Mouse (Mus musculus): ENCODE measurements around the gene Dag1.
"Not testable (repeated sequence)": the region's sequence is repeated elsewhere in the genome, so short reads cannot be mapped to it uniquely, and the experiment has no call there.

Dag1 gene

DNA sequence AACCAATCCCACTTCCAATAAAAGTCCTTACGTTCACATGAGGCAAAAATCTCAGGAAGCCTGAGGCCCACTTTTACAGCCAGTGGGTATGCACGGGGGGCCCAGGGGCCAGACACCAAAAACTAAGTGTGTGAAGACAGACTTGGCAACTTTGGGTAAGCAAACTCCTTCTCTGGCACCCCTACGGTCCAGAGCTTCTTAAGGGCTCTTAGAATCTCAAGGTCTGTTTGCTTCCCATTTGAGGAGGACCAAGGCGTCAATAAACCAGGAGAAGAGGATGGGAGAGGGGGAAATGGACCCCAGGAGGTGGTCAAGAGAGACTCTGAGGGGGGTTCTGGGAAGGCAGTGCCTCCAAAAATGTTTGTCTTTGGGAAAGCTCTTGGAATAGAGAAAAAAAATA, 9.7 kb upstream of the Dag1 start:
- no peak for DNase-seq (ENCODE audit: low spot score)

GRCm38 (mm10) chr9:108272691-108273090, 8.9 kb upstream of the Dag1 start:
- DNase-seq (ENCODE audit: low spot score), result no peak

DNA sequence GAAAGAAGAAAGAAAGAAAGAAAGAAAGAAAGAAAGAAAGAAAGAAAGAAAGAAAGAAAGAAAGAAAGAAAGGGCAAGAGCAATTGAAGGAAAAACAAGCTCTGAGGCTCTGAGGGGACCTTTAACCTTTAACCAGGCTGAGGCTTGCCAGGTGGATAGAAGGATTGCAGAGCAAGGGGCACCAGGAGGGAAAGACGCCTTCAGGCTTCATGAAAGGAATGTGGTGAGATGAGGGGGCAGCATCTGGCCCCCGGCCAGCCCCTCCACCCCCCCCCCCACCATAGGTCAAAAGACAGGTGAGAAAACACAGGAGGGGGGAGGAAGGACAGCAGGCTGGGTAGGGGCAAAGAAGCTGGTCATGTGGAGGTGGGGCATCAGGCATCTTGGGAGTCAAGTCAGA, 8.2 kb upstream of the Dag1 start:
- DNase-seq (ENCODE audit: low spot score), result no peak

DNA sequence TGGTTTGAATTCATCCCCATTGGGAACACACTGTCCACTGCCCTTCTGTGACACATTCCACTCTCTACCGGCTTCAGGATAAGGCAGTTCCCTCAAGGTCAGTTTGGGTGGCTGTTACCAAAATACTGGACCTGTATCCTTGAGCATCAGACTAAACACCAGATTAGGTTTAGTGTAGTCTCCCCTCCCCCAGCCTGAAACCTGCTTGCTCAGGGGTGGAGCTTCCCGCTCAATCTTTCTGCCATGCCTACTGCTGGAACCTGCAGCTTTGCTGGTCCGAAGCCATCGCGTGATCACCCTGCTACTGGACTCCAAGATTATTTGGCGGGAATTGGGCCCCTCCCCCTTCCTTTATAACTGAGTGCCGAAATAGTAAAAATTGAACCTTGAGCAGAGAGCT, 4.9 kb upstream of the Dag1 start:
- DNase-seq (ENCODE audit: low spot score), result not testable (repeated sequence)

DNA sequence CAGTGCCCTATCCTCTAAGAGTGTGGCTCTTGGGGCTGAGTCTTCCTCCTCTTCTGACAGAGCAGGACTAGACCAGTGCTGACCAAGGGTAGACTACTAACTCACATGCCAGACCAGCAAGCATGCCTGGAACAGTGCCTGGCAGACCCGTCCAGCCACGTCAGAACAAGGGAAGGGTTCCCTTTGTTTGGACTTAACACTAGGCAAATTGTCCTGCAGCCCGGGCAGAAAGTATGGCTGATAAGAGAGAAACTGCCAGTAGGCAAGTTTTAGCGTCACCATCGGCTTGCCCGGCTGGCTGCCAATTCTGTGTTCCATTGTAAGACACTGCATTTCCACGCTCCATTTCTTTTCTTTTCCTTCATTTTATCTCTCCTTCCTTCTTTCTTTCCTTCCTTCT, 3.9 kb upstream of the Dag1 start:
- peak; percentile 33 for DNase-seq (ENCODE audit: low spot score)

GRCm38 (mm10) chr9:108266261-108266935, 2.6 kb upstream of the Dag1 start:
- no peak for DNase-seq (ENCODE audit: low spot score)

DNA sequence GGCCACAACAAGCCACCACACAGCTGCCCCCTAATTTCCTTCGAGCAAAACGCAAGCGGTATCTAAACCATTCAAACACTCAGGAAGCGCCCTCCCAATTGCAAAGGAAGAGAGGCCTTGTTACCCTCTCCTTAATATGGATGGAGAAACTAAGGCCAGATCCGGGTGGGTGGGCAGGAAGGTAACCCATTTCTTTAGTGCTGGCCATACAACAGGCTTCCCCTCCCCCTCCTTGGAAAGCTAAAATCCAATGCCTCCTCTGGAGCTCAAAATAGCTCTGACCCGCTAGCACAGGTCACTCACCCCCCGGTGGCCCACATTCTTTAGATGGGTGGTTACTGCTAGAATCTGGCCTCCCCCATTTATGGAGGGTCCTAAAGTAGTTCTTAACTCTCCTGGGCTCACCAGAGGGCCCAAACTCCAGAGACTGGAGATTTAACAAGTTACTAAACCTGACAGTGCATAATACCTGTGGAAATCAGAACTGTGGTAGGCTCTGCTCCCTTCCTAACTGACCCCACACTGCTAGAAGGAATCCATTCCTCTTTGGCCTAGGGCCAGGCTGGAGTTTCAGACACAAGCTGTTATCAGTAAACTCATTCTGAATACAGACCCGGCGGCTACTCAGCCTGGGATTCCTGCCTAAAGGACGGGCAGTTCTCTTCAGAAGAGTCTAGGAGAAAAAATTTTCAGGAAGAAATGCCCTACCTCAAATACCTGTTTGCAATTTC, 598 bp upstream of the Dag1 start:
- DNase-seq (ENCODE audit: low spot score), result peak; percentile 39

DNA sequence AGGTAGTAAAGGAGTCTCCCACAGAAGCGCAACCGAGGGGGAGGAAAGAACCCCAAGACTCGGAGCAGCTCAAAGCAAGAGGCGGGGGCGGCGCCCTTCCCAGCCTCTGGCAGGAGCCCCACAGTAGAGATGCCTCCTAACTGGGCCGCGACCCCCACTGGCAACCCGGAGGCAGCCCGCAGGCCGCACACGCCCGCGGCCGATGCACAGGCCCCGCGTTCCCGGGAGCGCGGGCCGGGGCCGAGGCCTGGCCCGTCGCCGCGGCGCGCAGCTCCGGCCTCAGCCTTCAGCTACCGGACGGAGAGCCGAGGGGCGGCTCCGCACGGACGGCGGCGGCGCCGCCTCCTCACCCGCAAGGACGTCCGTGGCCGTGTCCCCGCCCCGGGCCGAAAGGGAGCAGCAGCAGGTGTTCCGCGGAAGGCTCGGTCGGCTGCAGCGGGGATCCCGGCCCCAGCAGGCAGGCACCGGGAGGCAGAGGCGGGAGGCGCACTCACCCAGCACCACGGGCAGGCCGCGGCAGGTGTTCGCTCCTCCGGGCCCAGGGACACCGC, 552 bp downstream of the Dag1 start:
- DNase-seq (ENCODE audit: low spot score), result no peak

GRCm38 (mm10) chr9:108262494-108263049, 1.2 kb downstream of the Dag1 start:
- DNase-seq (ENCODE audit: low spot score), result no peak

DNA sequence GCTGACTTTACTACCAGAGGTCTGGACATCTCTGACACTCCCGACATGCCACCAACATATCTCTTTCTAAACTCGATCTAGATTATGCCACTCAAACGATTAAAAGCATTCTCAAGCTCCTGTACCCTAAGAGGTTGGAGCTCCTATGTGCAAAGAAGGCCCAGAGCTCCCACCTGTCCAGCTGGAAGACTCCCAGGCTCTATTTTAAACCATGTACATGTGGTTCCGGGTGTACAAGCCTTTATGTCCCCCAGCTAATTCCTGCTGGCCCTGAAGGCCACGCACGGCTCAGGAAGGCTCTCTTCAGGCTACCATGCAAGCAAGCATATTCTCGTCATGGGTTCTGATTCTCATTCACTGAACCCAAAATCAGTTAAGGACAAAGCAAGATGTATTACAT, 1.9 kb downstream of the Dag1 start:
- DNase-seq (ENCODE audit: low spot score), result no peak

DNA sequence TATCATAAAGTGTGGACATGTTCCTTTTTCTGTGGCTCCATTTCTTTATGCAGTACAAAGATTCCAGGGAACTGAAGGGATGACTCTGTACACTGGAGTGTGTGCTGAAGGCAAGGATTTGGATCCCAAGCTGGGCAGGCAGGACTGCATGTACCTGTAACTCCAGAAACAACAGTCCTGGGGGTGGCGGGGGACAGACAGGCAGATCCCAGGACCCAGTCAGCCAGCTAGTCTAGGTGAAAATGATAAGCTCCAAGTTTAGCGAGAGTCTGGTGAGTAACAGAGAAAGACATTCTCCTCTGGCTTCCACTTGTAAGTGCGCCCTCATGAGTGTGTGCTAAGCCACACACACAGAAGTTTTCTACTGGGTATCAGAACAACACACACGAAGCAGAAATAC, 3.2 kb downstream of the Dag1 start:
- DNase-seq (ENCODE audit: low spot score), result no peak

DNA sequence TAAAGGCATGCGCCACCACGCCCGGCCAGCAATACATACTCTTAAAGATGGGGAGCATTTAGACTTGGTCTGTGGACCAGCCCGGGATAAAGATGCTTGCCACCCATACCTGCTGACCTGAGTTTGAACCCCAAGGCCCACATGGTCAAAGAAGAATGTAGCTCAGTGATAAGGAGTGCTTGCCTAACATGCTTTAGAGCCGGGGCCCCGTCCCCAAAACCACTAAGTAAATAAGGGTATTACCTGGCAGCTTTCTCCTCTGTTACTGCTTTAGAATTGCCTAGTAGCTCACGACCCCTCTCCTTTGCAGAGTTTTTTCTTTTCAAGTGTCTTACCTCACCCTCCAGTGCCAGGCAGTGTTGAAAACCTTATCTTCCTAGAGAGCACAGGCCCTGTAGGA, 11.0 kb downstream of the Dag1 start:
- DNase-seq (ENCODE audit: low spot score), result no peak

DNA sequence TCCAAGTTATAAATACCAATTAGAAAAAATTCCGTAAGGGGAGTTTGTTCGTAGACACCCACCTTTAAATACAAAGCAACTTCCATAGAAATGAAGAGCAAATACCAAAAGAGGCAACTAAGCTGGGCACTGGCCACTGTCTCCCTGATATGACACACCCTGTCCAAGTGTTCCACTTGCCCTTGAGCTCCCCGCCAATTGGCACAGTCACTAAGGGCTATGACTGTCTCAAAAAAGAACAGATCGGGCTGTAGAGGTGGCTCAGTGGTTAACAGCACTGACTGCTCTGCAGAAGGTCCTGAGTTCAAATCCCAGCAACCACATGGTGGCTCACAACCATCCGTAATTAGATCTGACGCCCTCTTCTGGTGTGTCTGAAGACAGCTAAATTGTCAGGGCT, 11.9 kb downstream of the Dag1 start:
- no peak for DNase-seq (ENCODE audit: low spot score)

GRCm38 (mm10) chr9:108248957-108249356, 14.8 kb downstream of the Dag1 start:
- no peak for DNase-seq (ENCODE audit: low spot score)

DNA sequence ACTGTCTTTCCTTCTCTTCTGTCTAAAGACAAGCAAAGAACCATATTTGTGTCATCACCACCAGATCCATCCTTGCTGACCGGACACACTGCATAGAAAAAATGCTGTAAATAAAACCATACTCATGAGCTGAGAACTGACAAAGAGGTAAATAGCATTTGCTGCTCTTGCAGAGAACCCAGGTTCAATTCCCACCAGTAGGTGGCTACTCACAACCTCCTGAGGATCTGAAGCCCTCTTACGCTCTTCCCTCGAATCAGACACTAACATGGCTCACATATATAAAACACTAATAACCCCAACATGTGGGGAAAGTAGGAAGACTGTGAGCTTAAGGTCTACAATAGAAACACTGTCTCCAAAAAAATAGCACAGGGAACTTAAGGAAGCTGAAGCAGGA, 18.8 kb downstream of the Dag1 start:
- DNase-seq (ENCODE audit: low spot score), result no peak

GRCm38 (mm10) chr9:108244540-108244939, 19.2 kb downstream of the Dag1 start:
- no peak for DNase-seq (ENCODE audit: low spot score)

DNA sequence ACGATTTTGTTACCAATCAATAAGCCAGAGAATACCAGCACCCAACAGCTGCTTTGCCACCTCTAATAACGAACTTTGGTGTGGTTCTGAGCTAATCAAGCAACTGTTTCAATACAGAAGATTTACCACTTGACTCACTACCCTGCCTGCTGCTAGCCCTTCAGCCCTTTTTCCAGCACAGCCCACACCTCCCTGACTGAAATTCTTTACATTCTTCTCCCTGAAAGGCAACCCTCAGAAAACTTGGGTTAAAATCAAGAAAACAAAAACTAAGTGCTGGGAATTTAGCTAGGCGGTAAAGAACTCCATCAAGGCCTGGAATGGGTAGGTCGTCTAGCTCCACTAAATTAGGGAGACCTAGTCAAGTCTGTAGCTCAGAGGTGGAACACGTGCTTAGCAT, 23.8 kb downstream of the Dag1 start:
- DNase-seq (ENCODE audit: low spot score), result no peak

GRCm38 (mm10) chr9:108238831-108239230, 24.9 kb downstream of the Dag1 start:
- DNase-seq (ENCODE audit: low spot score), result no peak

DNA sequence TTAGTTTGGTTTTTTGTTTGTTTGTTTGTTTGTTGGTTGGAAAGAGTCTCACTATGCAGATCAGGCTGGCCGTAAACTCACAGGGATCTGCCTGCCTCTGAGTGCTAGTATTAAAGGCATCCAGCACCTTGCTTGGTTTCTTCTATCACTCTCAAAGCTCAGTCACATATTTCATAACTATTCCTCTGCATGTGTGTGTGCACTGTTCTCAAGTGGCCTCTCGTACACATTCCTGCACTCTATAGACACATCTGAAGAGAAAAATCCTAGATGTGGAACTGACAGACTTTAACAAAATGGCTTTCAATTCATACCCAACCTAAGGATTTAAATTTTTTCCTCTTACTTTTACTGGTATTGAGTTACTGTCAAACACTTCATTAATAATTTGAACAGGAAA, 25.4 kb downstream of the Dag1 start:
- DNase-seq (ENCODE audit: low spot score), result no peak

DNA sequence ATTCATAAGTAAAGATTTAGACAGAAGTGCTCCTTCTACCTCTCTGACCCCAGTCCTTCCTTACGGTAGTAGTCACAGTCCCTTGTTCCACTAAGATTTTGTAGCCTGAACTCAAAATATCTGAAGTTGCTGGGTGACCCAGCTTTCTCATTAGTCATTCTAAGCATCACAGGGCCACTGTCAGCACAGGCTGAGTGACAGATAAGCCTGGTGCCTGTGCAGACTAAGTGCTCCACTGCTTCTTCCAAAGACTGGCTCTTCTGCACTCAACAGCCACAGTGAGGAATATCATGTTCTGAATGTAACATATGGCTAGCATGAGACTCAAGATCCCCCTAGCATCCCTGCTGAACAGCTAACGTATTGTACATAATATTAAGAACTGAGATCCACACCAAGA, 29.1 kb downstream of the Dag1 start:
- no peak for DNase-seq (ENCODE audit: low spot score)

- no peak for DNase-seq (ENCODE audit: low spot score)
Observed at GRCm38 (mm10) chr9:108232908-108233307, 30.9 kb downstream of the Dag1 start.

- no peak for DNase-seq (ENCODE audit: low spot score)
Observed at GRCm38 (mm10) chr9:108227911-108228649, 35.7 kb downstream of the Dag1 start.

- DNase-seq (ENCODE audit: low spot score), result no peak
Observed at GRCm38 (mm10) chr9:108225166-108225565, 38.6 kb downstream of the Dag1 start.

All from urinary bladder, postnatal 25 days (tissue).